Mouse (Mus musculus) 3T3-L1 (cell line): ENCODE data around the gene Zfp771.
A peak's percentile ranks its signal among the peaks of the same experiment; 100 is the strongest.
"Not testable (repeated sequence)": the region's sequence is repeated elsewhere in the genome, so short reads cannot be mapped to it uniquely, and the experiment has no call there.

Experiments
- DNase-seq: peaks from one replicate; pipeline ENCODE4 v3.0.0-alpha.2; 2015; ENCODE audit warnings: low read depth, low spot score

Zfp771 gene

GRCm38 (mm10) chr7:127217901-127218642 lies 26.0 kb upstream of the Zfp771 start:
- no peak for DNase-seq

GRCm38 (mm10) chr7:127218670-127219069 lies 25.4 kb upstream of the Zfp771 start:
- DNase-seq = no peak

- DNase-seq = no peak
Observed at GRCm38 (mm10) chr7:127220440-127220839, 23.6 kb upstream of the Zfp771 start.

- no peak for DNase-seq
Observed at GRCm38 (mm10) chr7:127223106-127223505, 21.0 kb upstream of the Zfp771 start.

GRCm38 (mm10) chr7:127223515-127224478 lies 20.3 kb upstream of the Zfp771 start:
- no peak for DNase-seq

GRCm38 (mm10) chr7:127224616-127225015 lies 19.5 kb upstream of the Zfp771 start:
- no peak for DNase-seq

GRCm38 (mm10) chr7:127225147-127225995 lies 18.7 kb upstream of the Zfp771 start:
- DNase-seq = no peak

- DNase-seq = peak; percentile 88
Observed at GRCm38 (mm10) chr7:127228615-127229303, 15.3 kb upstream of the Zfp771 start.

GRCm38 (mm10) chr7:127231376-127231775 lies 12.7 kb upstream of the Zfp771 start:
- no peak for DNase-seq

GRCm38 (mm10) chr7:127231826-127232621 lies 12.1 kb upstream of the Zfp771 start:
- DNase-seq = peak; percentile 25

- DNase-seq = peak; percentile 78
Observed at GRCm38 (mm10) chr7:127232622-127233367, 11.3 kb upstream of the Zfp771 start, which contains the start of the genes Zfp553 and Sept1. Gene Zfp553 (plus strand): TSS chr7:127233061. Gene Sept1 (minus strand): TSS chr7:127233130.

- peak; percentile 31 for DNase-seq
Observed at GRCm38 (mm10) chr7:127233368-127233749, 10.7 kb upstream of the Zfp771 start.

GRCm38 (mm10) chr7:127233765-127234164 lies 10.3 kb upstream of the Zfp771 start:
- no peak for DNase-seq

GRCm38 (mm10) chr7:127234777-127235176 lies 9.3 kb upstream of the Zfp771 start:
- no peak for DNase-seq

GRCm38 (mm10) chr7:127243361-127243867 lies 660 bp upstream of the Zfp771 start:
- DNase-seq = peak; percentile 60

GRCm38 (mm10) chr7:127244658-127245510 lies 810 bp downstream of the Zfp771 start:
- DNase-seq = peak; percentile 33

- not testable (repeated sequence) for DNase-seq
Observed at GRCm38 (mm10) chr7:127250511-127250910, 6.4 kb downstream of the Zfp771 start.

- DNase-seq = peak; percentile 59
Observed at GRCm38 (mm10) chr7:127252414-127252813, 8.3 kb downstream of the Zfp771 start.
